Mouse (Mus musculus): Measurements from ENCODE around the gene Wdr38. TPM values are rescaled to one million over a fixed set of nuclear protein-coding genes. Genes with fewer than 3 reads are reported as not detected.

Wdr38 gene
- polyA plus RNA-seq, 1 experiment from 2014 or later = 1.3 TPM

GRCm38 (mm10) chr2:39048515-39048914 is 51.2 kb downstream of the Wdr38 start:
- H3K9ac ChIP-seq (ENCODE audit: low read depth, low read length) = no peak overlapping the region
- no peaks in the 10 kb centered on the region for H3K9me3 ChIP-seq (replicated peaks; ENCODE audit: control insufficient read depth, low read length)
- H3K27me3 ChIP-seq (ENCODE audit: control insufficient read depth, insufficient read depth, low read length) = no peaks in the 10 kb centered on the region
- ATAC-seq (replicated peaks; ENCODE audit: insufficient number of reproducible peaks, low FRiP score, low TSS enrichment) = no peak
- H3K4me2 ChIP-seq = no peak overlapping the region
- 91% methylated on average over 1 of the region's 1 CpGs for WGBS (ENCODE audit: insufficient replicate concordance)
- H3K4me3 ChIP-seq (ENCODE audit: low read depth, low read length) = no peak overlapping the region
- H3K27ac ChIP-seq (ENCODE audit: low read depth, low read length) = no peak overlapping the region
- no peaks in the 10 kb centered on the region for H3K4me1 ChIP-seq (ENCODE audit: control insufficient read depth, insufficient read depth, low read length)
- peaks cover 20% of the 10 kb centered on the region for H3K36me3 ChIP-seq (ENCODE audit: control insufficient read depth, insufficient read depth, low read length)

Other genes with a start within 250 kb of the Wdr38 start
- 1.6 and 1.9 TPM in 2 replicates for gene Nr6a1, start 69.8 kb upstream of the Wdr38 start, polyA plus RNA-seq (2014; fragmentation: Nextera tagmentation; extraction: Ambion mirVana)
- gene Olfml2a, start 65.5 kb upstream of the Wdr38 start, polyA plus RNA-seq (2014; fragmentation: Nextera tagmentation; extraction: Ambion mirVana) = 2.1 and 3.7 TPM in 2 replicates
- 82.9 and 97.0 TPM in 2 replicates for gene Arpc5l, start 7.9 kb downstream of the Wdr38 start, polyA plus RNA-seq (2014; fragmentation: Nextera tagmentation; extraction: Ambion mirVana)
- gene Rpl35, start 8.1 kb downstream of the Wdr38 start, polyA plus RNA-seq (2014; fragmentation: Nextera tagmentation; extraction: Ambion mirVana) = 768 and 887 TPM in 2 replicates
- 19.3 and 23.2 TPM in 2 replicates for gene Golga1, start 68.1 kb downstream of the Wdr38 start, polyA plus RNA-seq (2014; fragmentation: Nextera tagmentation; extraction: Ambion mirVana)
- gene Scai, start 193.3 kb downstream of the Wdr38 start, polyA plus RNA-seq (2014; fragmentation: Nextera tagmentation; extraction: Ambion mirVana) = 5.0 and 6.5 TPM in 2 replicates
- gene Ppp6c, start 229.0 kb downstream of the Wdr38 start, polyA plus RNA-seq (2014; fragmentation: Nextera tagmentation; extraction: Ambion mirVana) = 49.4 and 54.2 TPM in 2 replicates

Measured in heart, embryonic 11.5 days (tissue).